Mouse (Mus musculus): ENCODE data around the gene Sec22b.

Sec22b gene

GRCm38 (mm10) chr3:97909737-97910136 is 8.7 kb downstream of the Sec22b start:
- in situ Hi-C loops (cut with MboI, MseI): loop anchor here (10.0 kb wide), 1 partner anchor 535 kb away; no protein-coding TSS in a partner anchor

GRCm38 (mm10) chr3:97911093-97911492 is 10.1 kb downstream of the Sec22b start:
- in situ Hi-C loops (cut with MboI, MseI): loop anchor here (10.0 kb wide), 1 partner anchor 534 kb away; no protein-coding TSS in a partner anchor

GRCm38 (mm10) chr3:97915081-97915480 is 14.1 kb downstream of the Sec22b start:
- in situ Hi-C loops (cut with MboI, MseI): loop anchor here (10.0 kb wide), 1 partner anchor 530 kb away; no protein-coding TSS in a partner anchor

GRCm38 (mm10) chr3:97918885-97919550 is 18.0 kb downstream of the Sec22b start:
- in situ Hi-C loops (cut with MboI, MseI): loop anchor here (10.0 kb wide), 1 partner anchor 526 kb away; no protein-coding TSS in a partner anchor

DNA sequence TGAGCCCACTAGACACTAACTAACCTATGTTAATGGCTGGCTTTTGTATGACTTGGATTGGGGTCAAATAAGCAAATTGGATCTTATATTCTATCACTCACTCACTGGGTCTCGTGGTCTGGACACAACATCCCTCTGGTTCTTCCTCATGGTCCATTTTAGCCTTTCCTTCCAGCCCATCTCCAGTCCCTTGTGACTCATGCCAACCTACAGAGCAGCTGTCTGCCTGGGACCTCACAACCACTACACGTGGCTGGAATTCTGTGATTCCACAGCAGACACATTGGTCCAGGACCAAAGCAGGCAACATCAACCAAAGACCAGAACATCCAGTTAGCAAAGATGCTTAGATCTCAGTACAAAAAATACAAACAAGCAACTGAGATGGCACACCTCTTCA is 24.3 kb downstream of the Sec22b start:
- in situ Hi-C loops (cut with MboI, MseI): loop anchor here (5.0 kb wide), 1 partner anchor 182 kb away; no protein-coding TSS in a partner anchor

DNA sequence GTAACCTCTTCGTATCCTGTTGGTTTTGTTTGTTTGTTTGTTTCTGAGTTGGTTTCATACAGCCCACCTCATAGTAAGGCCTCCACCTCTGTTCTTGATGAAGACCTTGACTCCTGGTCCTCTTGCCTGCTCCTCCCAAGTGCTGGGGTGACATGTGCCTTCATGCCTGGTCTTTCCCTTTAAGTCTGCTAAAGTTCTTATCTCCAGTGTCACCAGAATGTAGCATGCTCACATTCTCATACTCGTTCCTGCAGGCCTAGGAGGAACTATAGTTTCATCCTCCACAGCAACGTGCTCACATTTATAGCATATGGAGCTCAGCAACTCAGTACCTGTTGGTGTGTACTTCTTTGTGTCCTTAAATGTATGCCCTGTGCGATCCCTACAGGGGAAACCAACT is 26.3 kb downstream of the Sec22b start:
- in situ Hi-C loops (cut with MboI, MseI): loop anchor here (5.0 kb wide), 1 partner anchor 180 kb away; no protein-coding TSS in a partner anchor

DNA sequence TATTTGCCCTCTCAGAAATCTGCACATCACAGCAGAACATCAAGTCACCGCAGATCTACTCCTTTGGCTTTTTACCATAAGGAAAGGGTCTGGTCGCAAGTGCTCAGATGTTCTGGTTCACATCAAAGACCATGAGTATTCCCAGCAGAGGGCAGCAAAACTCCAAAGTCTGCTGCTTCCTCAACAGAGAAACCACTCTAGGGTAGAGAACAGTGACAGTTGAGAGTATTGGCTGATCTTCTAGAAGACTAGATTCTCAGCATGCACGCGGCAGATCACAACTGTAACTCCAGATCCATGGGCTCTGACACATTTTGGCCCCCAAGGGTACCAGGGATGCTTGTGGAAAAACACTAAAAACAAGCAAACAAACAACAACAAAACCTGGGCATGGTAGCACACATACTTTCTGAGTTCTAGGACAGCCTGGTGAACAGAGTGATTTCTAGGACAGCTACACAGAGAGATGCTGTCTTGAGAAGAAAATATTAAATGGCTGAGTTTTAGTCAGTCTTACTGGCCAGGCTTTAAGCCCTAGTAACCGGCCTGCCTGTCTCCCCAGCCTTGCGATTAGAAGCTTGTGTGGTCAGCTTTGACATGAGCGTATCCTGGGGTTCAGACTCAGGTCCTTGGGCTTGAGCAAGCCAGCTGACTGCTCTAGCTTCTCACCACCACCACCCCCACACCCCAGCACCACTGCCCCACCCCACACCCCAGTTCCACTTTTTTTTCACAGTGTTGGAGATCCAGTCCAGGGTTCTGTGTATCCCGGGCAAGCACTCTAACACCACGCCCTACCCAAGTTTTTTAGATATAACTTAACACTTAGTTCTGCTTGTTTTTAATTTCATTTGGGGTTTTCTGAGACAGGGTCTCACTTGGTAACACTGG is 28.2 kb downstream of the Sec22b start:
- in situ Hi-C loops (cut with MboI, MseI): loop anchor here (5.0 kb wide), 1 partner anchor 178 kb away; no protein-coding TSS in a partner anchor

- in situ Hi-C loops (cut with MboI, MseI): loop anchor here (5.0 kb wide), 1 partner anchor 37 kb away; no protein-coding TSS in a partner anchor
Measured at GRCm38 (mm10) chr3:97930141-97930786, 29.3 kb downstream of the Sec22b start.

DNA sequence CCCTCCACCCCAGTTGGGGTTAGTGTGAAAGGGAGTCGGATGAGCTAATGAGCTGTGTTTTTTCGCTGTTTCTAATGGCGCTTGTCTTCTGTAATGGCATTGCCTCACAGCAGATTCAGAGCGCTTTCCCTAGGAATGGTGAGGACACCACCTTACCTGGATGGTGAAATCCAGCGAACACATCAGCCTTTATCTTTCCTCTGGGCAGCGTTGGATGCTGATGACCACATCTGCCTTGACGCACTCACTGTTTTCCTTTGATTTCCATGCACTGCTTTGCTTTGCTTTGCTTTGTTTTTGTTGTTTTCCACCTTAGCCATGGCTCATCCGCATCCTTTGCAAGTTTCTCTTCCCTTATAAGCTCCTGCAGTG is 29.8 kb downstream of the Sec22b start:
- in situ Hi-C loops (cut with MboI, MseI): loop anchor here (5.0 kb wide), 1 partner anchor 37 kb away; no protein-coding TSS in a partner anchor

GRCm38 (mm10) chr3:97931310-97931885 is 30.4 kb downstream of the Sec22b start:
- in situ Hi-C loops (cut with MboI, MseI): loop anchor here (5.0 kb wide), 1 partner anchor 36 kb away; no protein-coding TSS in a partner anchor

DNA sequence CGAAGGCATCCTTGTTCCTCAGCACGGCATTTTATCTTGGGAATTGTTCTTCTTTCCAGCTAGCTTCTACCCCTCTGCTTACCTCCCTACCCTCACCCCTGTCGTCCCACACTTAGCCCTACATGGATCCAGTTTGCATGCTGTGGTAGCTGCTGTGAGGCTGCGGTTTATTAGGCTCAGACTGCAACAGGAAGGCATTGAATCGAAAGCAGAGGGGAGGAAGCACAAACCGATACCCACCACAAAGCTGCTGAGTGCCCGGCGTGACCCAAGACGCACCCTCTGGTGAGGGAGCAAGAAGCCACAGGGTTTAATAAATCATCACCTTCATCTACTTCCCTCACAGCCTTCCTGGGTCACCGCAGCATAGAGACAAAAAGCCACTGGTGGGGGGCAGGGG is 31.1 kb downstream of the Sec22b start:
- in situ Hi-C loops (cut with MboI, MseI): loop anchor here (5.0 kb wide), 1 partner anchor 35 kb away; no protein-coding TSS in a partner anchor

DNA sequence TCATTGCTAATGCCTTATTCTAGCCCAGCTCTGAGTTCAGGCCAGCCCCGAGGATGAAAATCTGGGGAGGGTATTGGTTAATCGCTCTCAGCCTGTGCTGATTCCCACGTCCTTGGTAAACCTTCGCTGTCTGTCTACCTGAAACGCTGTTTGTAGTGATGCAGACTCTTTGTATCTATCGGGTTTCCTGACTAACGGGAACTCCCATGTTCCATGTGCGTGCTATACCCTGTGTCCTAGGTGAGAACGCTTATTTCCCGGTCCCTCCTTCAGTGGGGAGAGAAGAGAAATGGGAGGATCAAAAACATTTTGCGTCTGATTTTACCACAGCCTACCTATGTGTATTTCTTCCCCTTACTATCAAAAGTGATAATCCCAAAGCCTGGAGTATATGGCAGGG is 31.8 kb downstream of the Sec22b start:
- in situ Hi-C loops (cut with MboI, MseI): loop anchor here (5.0 kb wide), 1 partner anchor 35 kb away; no protein-coding TSS in a partner anchor

DNA sequence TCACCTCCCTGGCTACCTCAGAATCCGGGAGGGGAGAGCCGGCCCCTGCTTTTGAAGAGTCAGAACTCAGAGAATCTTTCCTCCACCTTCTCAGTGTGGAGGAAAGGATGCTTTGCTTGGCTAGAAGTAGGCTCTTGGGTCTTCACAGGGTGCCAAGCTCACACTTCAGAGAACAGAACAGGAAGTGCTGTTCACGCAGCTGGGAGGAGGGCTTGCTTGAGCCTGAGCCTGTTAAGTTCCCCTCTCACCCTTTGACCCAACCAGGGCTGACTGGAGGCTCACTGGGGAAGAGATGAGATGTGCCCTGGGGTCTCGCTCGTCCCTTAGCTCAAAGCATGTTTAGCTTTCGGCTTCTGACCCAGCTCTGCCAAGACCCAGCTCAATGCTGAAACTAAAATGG is 32.3 kb downstream of the Sec22b start:
- in situ Hi-C loops (cut with MboI, MseI): loop anchor here (5.0 kb wide), 1 partner anchor 34 kb away; no protein-coding TSS in a partner anchor

- in situ Hi-C loops (cut with MboI, MseI): loop anchor here (5.0 kb wide), 1 partner anchor 33 kb away; no protein-coding TSS in a partner anchor
Measured at GRCm38 (mm10) chr3:97933811-97934210, 32.8 kb downstream of the Sec22b start.

- in situ Hi-C loops (cut with MboI, MseI): loop anchor here (5.0 kb wide), 2 partner anchors 33 to 78 kb away; partner anchors contain the start of gene Notch2
Measured at GRCm38 (mm10) chr3:97934331-97935300, 33.6 kb downstream of the Sec22b start.

DNA sequence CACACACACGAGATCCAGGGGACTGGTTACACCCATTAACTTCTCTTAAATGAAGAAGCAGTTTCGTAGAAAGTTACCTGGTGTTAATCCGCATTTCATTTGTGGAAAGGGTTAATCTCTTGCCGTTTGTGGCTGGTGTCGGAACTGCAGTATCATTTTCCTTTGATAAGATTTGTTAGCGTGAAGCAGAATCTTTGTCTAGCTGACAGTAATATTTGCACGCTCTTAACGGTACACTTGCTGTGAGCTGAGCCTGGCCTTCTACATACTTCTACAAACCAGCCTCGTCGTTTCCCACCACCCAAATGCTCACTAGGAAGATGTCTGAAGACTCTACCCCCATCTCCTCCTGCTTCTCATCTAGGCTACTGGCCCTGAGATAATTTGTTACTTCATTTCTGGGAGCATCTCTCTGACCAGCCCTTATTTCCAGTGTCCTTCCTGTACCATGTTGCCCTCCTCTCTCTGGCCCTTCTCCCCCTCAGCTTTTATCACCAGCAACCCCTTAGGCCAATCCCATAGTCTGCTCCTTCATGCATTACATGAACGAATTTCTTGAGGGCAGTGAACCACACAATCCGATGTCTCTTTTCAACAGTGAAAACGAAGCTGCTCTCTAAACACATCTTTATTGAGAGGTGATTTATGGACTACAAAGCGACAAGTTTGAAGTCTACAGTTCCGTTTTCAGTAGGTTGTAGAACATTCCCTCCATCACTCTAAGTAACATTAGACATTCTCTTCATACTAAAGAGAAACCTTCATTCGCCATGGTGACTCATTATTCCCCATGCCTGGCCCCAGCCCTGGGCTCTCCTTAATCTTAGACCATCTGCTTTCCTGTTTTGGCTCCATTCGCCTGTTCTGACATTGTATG is 36.3 kb downstream of the Sec22b start:
- in situ Hi-C loops (cut with MboI, MseI): loop anchor here (5.0 kb wide), 1 partner anchor 75 kb away; the partner anchor contains the start of gene Notch2

- in situ Hi-C loops (cut with MboI, MseI): loop anchor here (5.0 kb wide), 1 partner anchor 74 kb away; the partner anchor contains the start of gene Notch2
Measured at GRCm38 (mm10) chr3:97937945-97938266, 36.9 kb downstream of the Sec22b start.

GRCm38 (mm10) chr3:97938814-97939526 is 38.0 kb downstream of the Sec22b start:
- in situ Hi-C loops (cut with MboI, MseI): loop anchor here (5.0 kb wide), 1 partner anchor 73 kb away; the partner anchor contains the start of gene Notch2
